Mouse (Mus musculus) gastrocnemius, adult 18-20 months (tissue): Measurements from ENCODE around the gene Krt26. TPM values are rescaled to one million over a fixed set of nuclear protein-coding genes. Genes with fewer than 3 reads are reported as not detected.
A peak's percentile ranks its signal among the peaks of the same experiment; 100 is the strongest.

Source experiments
- DNase-seq: peaks from one replicate; pipeline ENCODE4 v3.0.0; 2021; ENCODE audit warnings: low spot score
- long read RNA-seq, 2 experiments: library from polyadenylated mRNA; stranded (forward); transcript quantifications; one replicate each; pipeline ENCODE4 v2.0.0; 2021
- total RNA-seq, 2 experiments: library from RNA; stranded (reverse); gene quantifications; 2 replicates each; pipeline ENCODE4 v1.2.3; 2021

Gene Krt26
- not detected for total RNA-seq
- long read RNA-seq, experiment 1: 0 reads
- long read RNA-seq, experiment 2: 0 reads

DNA sequence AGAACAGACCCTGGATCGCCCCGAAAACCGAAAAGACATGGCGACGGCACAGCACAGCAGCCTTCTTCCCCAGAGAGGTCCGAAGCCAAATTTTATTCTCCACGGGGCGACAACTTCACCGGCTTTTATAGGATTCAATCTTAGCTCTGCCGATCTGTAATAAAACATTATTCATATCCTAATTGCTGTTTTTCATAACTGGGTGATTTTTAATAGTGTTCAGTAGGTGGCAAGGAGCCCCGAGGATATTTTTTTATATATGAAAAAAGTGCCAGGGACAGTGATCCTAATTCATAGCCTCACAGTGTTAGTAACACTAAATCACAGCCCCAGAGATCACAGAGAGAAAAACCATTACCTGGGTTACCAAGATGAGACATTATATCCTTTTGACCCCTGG is at the start of gene Krt26:
TSS of gene Krt26 (minus strand) at position 101 of the 400 bp plus-strand sequence.
- DNase-seq: no peak

DNA sequence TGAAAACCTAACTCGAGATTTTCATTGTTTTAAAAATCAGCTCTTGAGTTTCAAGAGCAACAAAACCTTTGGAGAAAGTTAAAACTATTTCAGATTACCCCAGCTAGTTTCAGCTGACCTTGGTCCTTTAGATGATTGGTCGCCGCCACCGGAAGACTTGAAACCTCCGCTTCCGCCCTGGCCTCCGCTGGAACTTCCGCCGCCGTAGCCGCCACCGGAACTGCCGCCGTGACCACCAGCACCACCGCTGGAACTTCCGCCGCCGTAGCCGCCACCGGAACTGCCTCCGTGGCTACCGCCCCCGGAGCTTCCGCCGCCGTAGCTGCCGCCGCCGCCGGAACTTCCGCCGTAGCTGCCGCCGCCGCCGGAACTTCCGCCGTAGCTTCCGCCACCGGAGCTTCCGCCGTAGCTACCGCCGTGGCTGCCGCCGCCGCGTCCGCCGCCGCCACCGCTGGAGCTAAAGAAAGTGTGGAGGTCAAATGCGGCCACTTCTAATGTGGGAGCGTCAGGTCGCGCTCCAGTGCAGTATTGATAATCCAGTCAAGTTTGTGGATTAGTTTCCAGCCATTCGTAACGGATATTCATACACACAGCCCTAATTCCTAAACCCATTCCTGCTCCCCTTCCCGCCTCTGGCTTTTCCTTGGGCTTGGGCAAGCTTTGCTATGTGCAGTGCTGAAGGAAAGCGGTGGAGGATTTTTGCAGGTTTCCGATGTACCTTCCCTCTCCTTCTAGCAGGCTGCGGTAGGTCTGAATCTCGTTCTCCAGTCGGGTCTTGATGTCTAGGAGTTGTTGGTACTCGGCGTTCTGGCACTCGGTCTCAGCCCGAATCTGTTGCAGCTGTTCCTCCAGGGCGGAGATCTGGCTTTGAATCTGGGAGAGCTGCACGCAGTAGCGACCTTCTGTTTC is 48.3 kb upstream of the Krt26 start:
- peak; percentile 92 for DNase-seq

GRCm38 (mm10) chr11:99379568-99379967 is 41.8 kb upstream of the Krt26 start:
- DNase-seq: peak; percentile 75

DNA sequence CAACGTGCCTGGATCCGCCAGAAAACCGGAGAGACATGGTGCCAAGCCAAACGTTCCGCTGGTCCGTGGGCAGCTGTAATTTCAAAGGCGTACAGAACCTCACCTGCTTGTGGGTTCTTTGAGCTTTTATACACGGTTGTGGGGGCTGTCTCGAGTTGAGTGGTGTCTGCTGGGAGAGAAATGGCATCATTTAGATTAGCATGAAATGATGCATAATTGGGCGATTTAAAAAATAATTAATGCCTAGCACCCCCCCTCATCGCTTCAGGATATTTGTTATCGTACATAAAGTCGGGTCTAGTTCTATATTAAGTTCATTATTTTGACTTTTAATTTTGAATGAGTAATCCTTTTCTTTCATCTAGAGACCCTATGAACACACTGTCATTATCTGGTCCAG is 37.0 kb upstream of the Krt26 start, which contains the start of gene Krt28:
TSS of gene Krt28 (minus strand) at position 101 of the 400 bp plus-strand sequence.
- no peak for DNase-seq

DNA sequence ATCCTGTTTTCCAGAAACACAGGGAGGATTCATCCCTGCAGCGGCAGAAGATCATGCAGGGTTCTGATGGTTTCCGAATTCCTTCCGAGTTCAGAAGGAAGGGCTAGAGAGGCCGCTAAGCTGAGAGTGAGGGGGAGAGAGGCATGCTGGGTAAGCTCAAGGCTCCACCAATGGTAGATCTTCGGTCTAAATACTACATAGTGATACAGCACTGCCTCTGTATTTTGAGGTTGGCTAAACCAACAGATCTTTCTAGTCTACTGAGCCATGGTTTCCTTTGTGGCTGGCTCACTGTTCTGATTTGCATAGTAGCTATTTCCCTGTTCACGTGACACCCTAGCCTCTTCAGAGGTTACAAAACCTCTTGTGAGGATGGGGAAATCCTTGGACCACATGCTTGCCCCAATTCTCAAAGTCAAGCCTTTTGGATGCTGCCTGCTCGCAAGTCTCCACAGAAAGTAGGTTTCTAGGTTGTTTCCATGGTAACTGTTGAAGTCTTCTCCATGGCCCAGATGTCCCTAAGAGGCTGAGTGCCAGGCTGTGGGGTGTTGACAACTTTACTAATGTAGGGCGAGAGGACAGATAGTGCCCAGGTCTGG is 32.2 kb upstream of the Krt26 start:
- no peak for DNase-seq

GRCm38 (mm10) chr11:99369229-99369628 is 31.5 kb upstream of the Krt26 start:
- DNase-seq: no peak

DNA sequence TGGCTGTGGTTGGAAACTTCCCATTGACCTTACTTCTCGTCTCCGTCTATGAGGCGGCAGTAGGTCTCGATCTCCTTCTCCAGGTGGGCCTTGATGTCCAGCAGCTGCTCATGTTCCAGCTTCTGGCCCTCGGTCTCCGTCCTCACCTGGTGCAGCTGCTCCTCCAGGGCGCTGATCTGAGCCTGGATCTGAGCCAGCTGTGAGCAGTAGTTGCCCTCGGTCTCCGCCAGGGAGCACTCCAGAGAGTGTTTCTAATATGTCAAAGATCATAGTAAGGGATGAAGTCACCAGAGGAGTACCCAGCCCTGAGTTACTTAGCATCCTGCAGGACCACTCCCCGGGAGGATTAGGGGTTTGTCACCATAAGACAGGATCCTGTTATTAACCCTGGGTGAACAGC is 29.0 kb upstream of the Krt26 start:
- DNase-seq: no peak

DNA sequence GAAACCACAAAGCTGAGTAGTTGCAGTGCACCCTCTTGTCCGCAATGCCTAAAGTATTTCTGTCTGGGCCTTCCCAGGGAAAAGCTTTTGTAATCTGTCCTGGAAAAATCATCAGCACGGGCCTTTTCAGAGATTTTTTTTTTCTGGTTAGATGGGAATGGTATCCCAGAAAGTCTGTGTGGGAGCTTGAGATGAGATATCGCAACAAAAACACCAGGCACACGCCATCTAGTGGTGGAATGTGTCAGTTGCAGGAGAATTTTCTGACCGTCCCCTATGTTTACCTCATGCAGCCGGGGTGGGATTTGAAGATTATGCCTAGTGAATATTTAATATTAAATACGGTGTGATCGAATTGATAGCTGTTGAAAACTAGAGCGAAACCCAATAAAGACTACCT is 26.6 kb upstream of the Krt26 start:
- no peak for DNase-seq

DNA sequence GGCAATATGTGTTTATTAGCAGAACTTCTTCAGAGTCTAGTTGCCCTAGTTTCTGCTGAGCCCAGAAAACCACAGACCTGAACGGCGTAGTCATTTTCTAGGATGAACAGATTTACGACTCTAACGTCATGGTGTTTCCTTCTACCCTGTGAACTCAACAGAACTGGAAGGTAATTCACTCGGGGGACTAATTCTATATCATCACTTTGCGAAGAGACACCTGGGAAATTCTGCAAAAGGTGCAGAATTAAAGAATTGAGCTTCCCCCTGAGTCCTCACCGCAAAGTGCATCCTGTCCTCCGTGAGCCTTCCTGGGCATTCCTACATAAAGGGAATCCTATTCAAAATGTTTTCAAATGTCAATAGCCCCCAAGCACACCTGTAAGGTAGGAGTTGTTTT is 23.7 kb upstream of the Krt26 start:
- DNase-seq: no peak

DNA sequence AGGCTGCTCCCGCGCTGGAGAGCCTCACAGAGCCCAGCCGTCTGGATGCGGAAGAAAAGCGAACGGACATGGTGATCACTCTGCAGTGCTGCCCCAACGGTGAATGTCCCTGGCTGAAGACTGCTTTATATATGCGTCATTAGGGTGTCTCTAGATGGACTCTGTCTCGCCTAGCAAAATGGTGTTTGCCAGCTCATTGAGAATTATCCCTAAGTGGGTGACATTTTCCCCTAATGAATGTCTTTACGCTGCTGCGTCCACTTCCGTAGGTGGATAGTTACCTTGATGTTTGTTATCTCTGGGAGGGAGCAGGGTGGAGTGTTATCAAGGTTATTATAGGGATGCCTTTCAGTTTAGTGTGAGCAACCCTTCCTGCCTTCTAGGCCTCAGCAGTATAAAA is 13.2 kb upstream of the Krt26 start, which contains the start of gene Krt27:
TSS of gene Krt27 (minus strand) at position 101 of the 400 bp plus-strand sequence.
- no peak for DNase-seq

DNA sequence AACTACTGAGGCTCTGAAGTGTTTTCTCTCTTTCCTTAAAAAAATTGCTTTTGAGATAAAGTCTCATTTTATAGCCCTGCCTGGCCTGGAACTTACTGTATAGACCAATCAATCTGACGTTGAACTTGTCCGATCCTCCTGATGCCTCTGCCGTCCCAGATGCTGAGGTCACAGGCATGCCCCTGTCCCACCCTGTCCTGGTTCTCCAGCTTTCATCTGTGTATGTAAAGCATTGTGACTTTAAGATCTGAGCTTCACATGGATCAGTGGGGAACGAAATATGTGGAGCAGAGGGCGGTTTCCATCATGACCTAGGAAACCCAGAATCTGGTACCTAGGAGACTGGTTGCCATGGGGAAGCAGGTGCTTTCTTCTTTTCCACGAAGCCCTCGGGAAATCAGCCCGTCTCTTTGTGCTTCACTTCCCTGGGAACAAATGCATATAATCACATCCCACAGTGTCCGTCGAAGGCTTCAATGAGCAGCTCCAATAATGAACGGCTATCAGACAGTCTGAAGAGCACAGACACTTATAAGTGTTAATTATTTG is 1.6 kb upstream of the Krt26 start:
- DNase-seq: no peak

DNA sequence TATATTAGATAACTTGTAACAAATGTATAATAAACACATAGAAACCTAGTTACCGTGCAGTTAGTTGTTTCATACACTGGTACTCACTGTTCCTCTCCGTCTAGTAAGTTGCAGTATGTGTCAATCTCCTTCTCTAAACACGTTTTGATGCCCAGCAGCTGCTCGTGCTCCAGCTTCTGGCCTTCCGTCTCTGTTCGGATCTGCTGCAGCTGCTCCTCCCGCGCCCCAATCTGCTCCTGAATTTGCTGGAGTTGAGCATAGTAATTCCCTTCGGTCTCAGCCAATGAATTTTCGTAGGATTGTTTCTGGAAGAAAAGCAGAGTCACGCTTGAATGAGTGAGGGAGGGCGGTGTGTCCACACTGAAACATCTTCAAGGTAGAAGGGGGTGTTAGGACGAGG is 4.3 kb downstream of the Krt26 start:
- DNase-seq: no peak

DNA sequence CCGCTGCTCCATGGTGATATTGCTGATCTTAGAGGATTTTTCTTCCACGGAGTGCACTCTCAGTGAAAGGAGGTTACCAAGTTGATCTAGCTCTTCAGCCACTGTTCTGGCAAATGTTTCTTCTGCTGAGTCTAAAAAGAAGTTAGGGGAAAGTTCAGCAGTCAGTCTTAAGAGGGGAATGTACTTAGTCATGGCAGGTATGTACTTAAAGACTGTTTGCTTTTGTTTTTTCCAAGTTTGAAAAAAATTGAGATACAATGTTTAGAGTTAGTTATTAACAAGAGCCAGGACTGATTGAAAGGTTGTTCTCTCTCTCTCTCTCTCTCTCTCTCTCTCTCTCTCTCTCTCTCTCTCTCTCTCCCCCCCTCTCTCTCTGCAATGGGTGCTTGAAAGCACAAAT is 8.1 kb downstream of the Krt26 start:
- DNase-seq: no peak

DNA sequence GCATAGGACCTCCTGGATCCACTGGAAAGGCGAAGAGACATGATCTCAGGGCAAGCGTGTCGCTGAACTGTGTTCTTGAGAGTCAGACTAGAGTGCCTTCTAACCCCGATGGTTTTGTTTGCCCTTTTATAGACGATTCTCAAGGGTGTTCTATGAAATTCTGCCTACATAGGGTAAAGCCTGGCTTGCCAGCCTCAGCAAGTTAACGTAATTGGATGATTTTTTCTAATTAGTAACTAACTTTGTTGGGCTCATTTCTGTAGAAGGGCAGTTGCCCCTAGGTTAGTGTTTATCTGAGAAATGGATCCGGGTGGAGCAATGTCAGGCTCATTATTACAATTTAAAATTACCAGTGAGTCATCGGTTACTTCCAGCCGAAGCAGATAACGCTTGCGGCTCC is 14.9 kb downstream of the Krt26 start, which contains the start of gene Krt25:
TSS of gene Krt25 (minus strand) at position 101 of the 400 bp plus-strand sequence.
- DNase-seq: no peak

DNA sequence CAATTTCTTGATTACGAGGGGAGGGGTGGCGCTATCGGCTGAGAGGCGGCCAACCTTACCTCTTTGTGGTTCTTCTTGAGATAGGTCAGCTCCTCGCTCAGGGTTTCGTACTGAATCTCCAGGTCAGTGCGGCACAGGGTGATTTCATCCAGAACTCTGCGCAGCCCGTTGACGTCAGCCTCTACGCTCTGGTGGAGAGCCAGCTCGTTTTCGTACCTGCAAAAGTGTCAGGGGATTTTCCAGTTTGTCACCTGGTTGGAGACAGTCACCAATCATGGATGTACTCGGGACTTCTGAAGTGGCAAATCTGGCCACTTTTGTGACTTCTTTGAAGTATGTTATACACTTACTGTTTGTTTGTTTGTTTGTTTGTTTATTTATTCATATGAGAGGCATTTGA is 16.7 kb downstream of the Krt26 start:
- no peak for DNase-seq

DNA sequence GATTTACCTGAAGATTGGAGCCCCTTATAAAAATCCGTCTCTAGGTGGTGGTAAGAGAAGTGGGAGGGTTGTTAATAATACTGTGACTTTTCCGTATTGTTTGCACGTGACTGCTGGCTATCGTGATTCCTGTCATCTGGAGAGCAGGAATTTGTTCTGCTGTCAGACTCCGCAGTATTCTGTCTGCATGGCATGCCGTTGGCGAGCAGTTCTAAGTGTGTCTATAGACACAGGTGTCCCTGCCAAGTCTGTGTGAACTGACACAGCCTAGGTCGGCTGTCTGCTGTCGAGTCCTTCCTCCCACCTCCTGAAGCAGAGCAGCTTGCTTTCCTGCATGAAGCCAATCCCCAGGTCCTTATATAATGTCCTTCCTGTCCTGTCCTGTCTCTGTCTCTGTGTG is 18.6 kb downstream of the Krt26 start:
- DNase-seq: no peak

DNA sequence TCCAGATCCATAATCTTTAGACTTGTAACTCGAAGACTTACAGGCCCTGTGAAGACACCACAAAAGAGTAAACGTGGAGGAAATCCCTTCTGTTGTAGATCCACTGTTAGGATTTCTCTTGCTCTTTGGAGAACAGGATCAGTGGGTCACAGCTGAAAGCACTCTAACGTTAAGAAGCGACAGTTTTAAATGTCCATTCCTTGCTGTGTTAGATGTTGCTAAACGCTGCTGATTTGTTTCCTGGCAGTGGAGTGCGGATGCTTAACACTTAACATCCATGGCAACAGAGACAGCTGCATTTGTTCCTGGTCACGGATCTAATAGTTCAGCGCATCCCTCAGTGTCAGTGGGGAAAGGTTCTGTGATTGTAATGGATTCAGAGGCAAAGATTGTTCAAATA is 21.2 kb downstream of the Krt26 start:
- DNase-seq: no peak

DNA sequence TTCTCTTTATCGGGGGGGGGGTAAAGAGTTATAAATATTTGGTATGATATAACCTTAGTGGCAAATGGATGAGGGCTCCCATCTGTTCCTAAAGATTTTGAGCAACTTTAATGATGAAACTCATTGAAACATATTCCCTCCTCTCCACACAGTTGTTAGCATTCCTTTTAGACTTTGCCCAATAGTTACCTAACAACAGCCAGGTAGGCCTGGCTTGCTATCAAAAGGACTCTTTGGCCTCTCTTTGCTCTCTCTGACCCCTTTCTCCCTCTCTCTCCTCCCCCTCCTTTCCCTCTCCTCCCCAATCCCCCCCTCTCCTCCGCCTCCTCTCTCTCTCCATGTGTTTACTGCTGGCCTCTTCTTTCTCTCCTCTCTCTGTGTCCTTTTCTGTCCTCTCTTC is 23.2 kb downstream of the Krt26 start:
- no peak for DNase-seq

DNA sequence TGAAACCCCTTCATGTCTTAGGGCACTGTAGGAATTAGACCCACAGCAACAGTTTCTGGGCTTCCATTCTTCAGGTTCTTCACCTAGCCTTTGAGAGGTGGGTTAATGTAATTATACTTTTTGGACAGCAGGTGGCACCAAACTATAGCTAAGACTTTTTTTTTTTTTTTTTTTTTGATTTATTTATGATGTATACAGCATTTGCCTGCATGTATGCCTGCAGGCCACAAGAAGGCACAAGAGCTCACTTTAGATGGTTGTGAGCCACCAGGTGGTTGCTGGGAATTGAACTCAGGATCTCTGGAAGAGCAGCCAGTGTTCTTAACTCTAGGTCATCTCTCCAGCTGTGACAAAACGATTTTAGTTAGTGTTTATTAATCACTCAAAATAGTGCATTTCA is 26.9 kb downstream of the Krt26 start:
- DNase-seq: peak; percentile 1

GRCm38 (mm10) chr11:99307579-99307978 is 30.2 kb downstream of the Krt26 start:
- peak; percentile 40 for DNase-seq

DNA sequence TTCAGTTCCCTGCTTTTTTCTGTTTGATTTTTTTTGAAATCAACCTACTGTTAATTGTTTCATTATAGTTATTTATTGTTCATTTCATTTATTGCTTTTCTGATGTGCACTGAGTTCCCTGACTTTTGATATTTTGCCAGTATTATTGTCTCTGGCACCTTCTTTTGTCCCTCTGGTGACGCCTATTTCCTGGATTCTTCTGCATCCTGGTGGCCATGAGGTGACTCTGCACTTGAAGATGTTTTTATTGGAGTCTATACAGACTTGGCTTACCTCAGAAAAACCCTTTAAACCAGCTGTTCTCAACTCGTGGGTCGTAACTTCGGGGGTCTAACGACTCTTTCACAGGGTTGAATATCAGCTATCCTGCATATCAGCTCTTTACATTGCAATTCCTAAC is 42.7 kb downstream of the Krt26 start:
- DNase-seq: no peak

DNA sequence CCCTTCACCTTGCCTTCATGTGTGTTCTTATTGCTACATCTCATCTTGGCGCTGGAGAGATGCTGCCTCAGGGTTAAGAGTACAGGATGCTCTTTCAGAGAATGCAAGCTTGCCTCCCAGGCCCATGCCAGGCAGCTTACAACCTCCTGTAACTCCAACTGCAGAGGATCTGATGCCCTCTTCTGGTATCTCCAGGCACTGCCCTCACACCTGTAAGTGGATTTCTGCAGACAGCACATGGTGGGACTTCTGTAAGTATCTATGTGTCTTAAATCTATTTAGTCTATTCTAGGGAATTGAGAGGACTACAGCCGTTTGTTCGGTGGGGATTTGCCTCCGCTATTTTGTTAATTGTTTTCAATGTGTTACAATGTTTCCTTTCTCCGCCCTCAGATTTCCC is 44.9 kb downstream of the Krt26 start:
- DNase-seq: peak; percentile 28
